Mouse (Mus musculus) ES-Bruce4 (cell line): ENCODE results near the gene Chchd5.

Source experiments
- CTCF ChIP-seq: IDR thresholded peaks from one replicate; pipeline ENCODE4 v1.8.1; 2011; ENCODE audit warnings: low read depth, low read length
- EP300 ChIP-seq: IDR thresholded peaks from 2 replicates; pipeline ENCODE4 v1.6.1; 2011; ENCODE audit warnings: low read depth, low read length; ENCODE audit not compliant: insufficient read depth

- no peak for TF ChIP-seq CTCF
- no peak for TF ChIP-seq EP300
Observed at GRCm38 (mm10) chr2:129182412-129182811, 52.9 kb downstream of the Chchd5 start.
